Mouse (Mus musculus): ENCODE results near the gene Esf1.
"Not testable (repeated sequence)": the region's sequence is repeated elsewhere in the genome, so short reads cannot be mapped to it uniquely, and the experiment has no call there.

Gene Esf1

GRCm38 (mm10) chr2:140093433-140093832 lies 76.9 kb downstream of the Esf1 start:
- no peak for DNase-seq

- no peak for DNase-seq
Observed at GRCm38 (mm10) chr2:140084245-140084644, 86.1 kb downstream of the Esf1 start.

- DNase-seq, result no peak
Observed at GRCm38 (mm10) chr2:140080747-140081577, 89.4 kb downstream of the Esf1 start.

GRCm38 (mm10) chr2:140079284-140079683 lies 91.1 kb downstream of the Esf1 start:
- DNase-seq, result not testable (repeated sequence)

GRCm38 (mm10) chr2:140078600-140079280 lies 91.6 kb downstream of the Esf1 start:
- DNase-seq, result no peak

GRCm38 (mm10) chr2:140077476-140077875 lies 92.9 kb downstream of the Esf1 start:
- DNase-seq, result no peak

GRCm38 (mm10) chr2:140075150-140075549 lies 95.2 kb downstream of the Esf1 start:
- DNase-seq, result no peak
